In genomic region chr2:161252761-161253160, GRCm38 (mm10) we compare ENCODE assay signal across 25 mouse cellular contexts.
DNase-seq lines count a peak whose midpoint lies in the region; ATAC-seq and TF ChIP-seq lines count a peak whose summit lies in the region.
"Had no signal": no experiment of that assay in that cellular context is flagged by ENCODE, and none has a peak within 500 bp of the region (broad histone marks: within the 10 kb centered on the region; RNA-seq: fewer than 3 reads in every experiment).

No protein-coding gene starts in this region.

- no peak overlapping the region for H3K4me3 ChIP-seq in ES-E14 (ENCODE audit: insufficient read depth in 1 of 2, low read depth in 1 of 2, low read length in 2 of 2, poor library complexity in 1 of 2, severe bottlenecking in 1 of 2)

- H3K27ac ChIP-seq in ES-E14 (ENCODE audit: insufficient read depth, low read depth, low read length, poor library complexity, severe bottlenecking), result no peak overlapping the region

- no peaks in the 10 kb centered on the region for H3K9me3 ChIP-seq in ES-E14 (ENCODE audit: control insufficient read depth, insufficient read depth, low read depth, low read length)

- in situ Hi-C loops in ES-E14 (cut with MboI; ENCODE audit: low sequenced_read_pairs in 2 of 2, unreplicated experiment in 2 of 2), result no loop called here

- H3K4me1 ChIP-seq in ES-E14 (ENCODE audit: control insufficient read depth in 2 of 2, insufficient read depth in 2 of 2, low read length in 2 of 2, poor library complexity in 1 of 2), result peaks cover 0 to 4% of the 10 kb centered on the region in 2 experiments; a peak in 1 of 4 replicates

- ATAC-seq in megakaryocyte progenitor cell, adult 5-6 weeks (replicated peaks; ENCODE audit: poor library complexity), result no peak
- ATAC-seq: activated CD4-positive, CD25-positive, alpha-beta regulatory T cell, adult 4 months; CD4-positive, CD25-positive, alpha-beta regulatory T cell, adult 4 months; Patski had no signal

- H3K9ac ChIP-seq in ES-E14 (ENCODE audit: insufficient read depth, low read depth, low read length, poor library complexity, severe bottlenecking), result no peak overlapping the region

- no peaks in the 10 kb centered on the region for H3K36me3 ChIP-seq in ES-E14 (ENCODE audit: control insufficient read depth, insufficient read depth, low read length, poor library complexity, severe bottlenecking)
- H3K36me3 ChIP-seq: G1E had no signal

- DNase-seq in ES-CJ7 (ENCODE audit: low read depth, low spot score), result peak; percentile 69
- DNase-seq in ES-E14 (ENCODE audit: low read depth, low spot score), result peak; percentile 21
- peak; percentile 46 for DNase-seq in R1 (ENCODE audit: low read depth, low spot score)
- DNase-seq in ZHBTc4 (ENCODE audit: low read depth, low spot score), result peak; percentile 51
- no peak for DNase-seq in left cerebral cortex, adult 8-10 months (ENCODE audit: low spot score in 2 of 2)
- DNase-seq in frontal cortex, postnatal 10 days (ENCODE audit: low spot score in 2 of 2), result no peak
- DNase-seq in urinary bladder, adult 18-20 months (ENCODE audit: low spot score in 2 of 2), result no peak
- DNase-seq: adrenal gland, adult 2 months; adrenal gland, adult 8-10 months; adrenal gland, postnatal 10 days; adrenal gland, postnatal 14 days; adrenal gland, postnatal 25 days; adrenal gland, postnatal 36 days; B cell, adult 2 months; cerebellum, adult 11 months; cerebellum, adult 11-12 months; cerebellum, adult 18-20 months; cerebellum, adult 2 months; cerebellum, adult 8-10 months; cerebellum, adult 9-10 months had no signal

TF ChIP-seq in ES-E14, 5 proteins besides CTCF, POLR2A, EP300 and RAD21:
- no peak for TF ChIP-seq HCFC1 (IDR thresholded peaks at IDR 0.05; ENCODE audit: borderline replicate concordance, insufficient read depth, low read length)
- no peak for TF ChIP-seq MAFK (IDR thresholded peaks at IDR 0.05; ENCODE audit: insufficient read depth, low read depth, low read length)
- no peak for TF ChIP-seq ZNF384 (IDR thresholded peaks at IDR 0.05; ENCODE audit: low read depth, low read length)
- no peak for TF ChIP-seq ZC3H11A (IDR thresholded peaks at IDR 0.05; ENCODE audit: borderline replicate concordance, low read depth, low read length)
- no peak for TF ChIP-seq CHD2 (IDR thresholded peaks at IDR 0.05; ENCODE audit: low read depth, low read length)

Comparison
In these comparisons a context has a peak if more than half of its experiments do, and no peak if none do; other contexts are left out.
1. DNase-seq: peak in ES-CJ7 (single experiment), ES-E14 (single experiment), R1 (single experiment) and ZHBTc4 (single experiment); none in left cerebral cortex, adult 8-10 months (0 of 2), frontal cortex, postnatal 10 days (0 of 2) and urinary bladder, adult 18-20 months (0 of 2).